Mouse (Mus musculus) CH12.LX (cell line): ENCODE data around the gene Dclk3. TPM values are rescaled to one million over a fixed set of nuclear protein-coding genes. Genes with fewer than 3 reads are reported as not detected.

Experiments used
- DNase-seq: peaks from one replicate; pipeline ENCODE4 v3.0.0-alpha.2; 2013; ENCODE audit errors: extremely low read depth
- H3K27ac ChIP-seq: 2 replicates; pipeline ENCODE4 v1.5.1; 2012; ENCODE audit warnings: low read depth, mild to moderate bottlenecking, control low read depth, moderate library complexity; ENCODE audit not compliant: insufficient read depth
- H3K27me3 ChIP-seq: replicated peaks from 2 replicates; pipeline ENCODE3; 2012; ENCODE audit warnings: inconsistent platforms
- H3K36me3 ChIP-seq, 2 experiments: replicated peaks in 1 of 2; 2 replicates each; pipeline versions ENCODE3 to v1.6.1; 2012; ENCODE audit warnings: inconsistent platforms in 1 of 2, low read length in 1 of 2, mild to moderate bottlenecking in 1 of 2, mixed read lengths in 1 of 2, moderate library complexity in 1 of 2; ENCODE audit not compliant: control insufficient read depth in 1 of 2, insufficient read depth in 1 of 2
- H3K4me1 ChIP-seq, 2 experiments: 2 replicates each; pipeline ENCODE4 v1.6.1; 2012; ENCODE audit warnings: inconsistent platforms in 1 of 2, moderate library complexity in 1 of 2; ENCODE audit not compliant: insufficient read depth in 2 of 2, control insufficient read depth in 1 of 2
- H3K4me2 ChIP-seq: 2 replicates; pipeline ENCODE4 v1.6.1; 2012; ENCODE audit warnings: low read depth, mild to moderate bottlenecking, control low read depth; ENCODE audit not compliant: poor library complexity, insufficient read depth, severe bottlenecking
- H3K4me3 ChIP-seq, 3 experiments: fragments of 150-350 bp in 1 of 3; sonication (generic) in 1 of 3; replicated peaks in 1 of 3; 2 replicates each; pipeline versions ENCODE3 to v1.5.1; 2011 to 2012; ENCODE audit warnings: low read depth in 2 of 3, low read length in 2 of 3, mild to moderate bottlenecking in 2 of 3, moderate library complexity in 2 of 3, control low read depth in 1 of 3, improper control_type of control experiment in 1 of 3, inconsistent platforms in 1 of 3, mixed read lengths in 1 of 3; ENCODE audit not compliant: poor library complexity in 1 of 3
- H3K79me2 ChIP-seq: replicated peaks from 2 replicates; pipeline ENCODE4 v1.6.1; 2012; ENCODE audit warnings: mild to moderate bottlenecking, moderate library complexity; ENCODE audit not compliant: control insufficient read depth, poor library complexity, insufficient read depth, severe bottlenecking; ENCODE audit errors: extremely low read depth
- H3K9ac ChIP-seq: 2 replicates; pipeline ENCODE4 v1.6.1; 2012; ENCODE audit warnings: low read depth, mild to moderate bottlenecking, control low read depth, moderate library complexity; ENCODE audit not compliant: insufficient read depth
- H3K9me3 ChIP-seq: replicated peaks from 2 replicates; pipeline ENCODE3; 2012; ENCODE audit warnings: low read length, inconsistent platforms, mixed read lengths
- BHLHE40 ChIP-seq: IDR thresholded peaks from 2 replicates; pipeline ENCODE4 v1.6.1; 2011; ENCODE audit warnings: mild to moderate bottlenecking, low read depth, low read length, improper control_type of control experiment
- CHD1 ChIP-seq: IDR thresholded peaks from 2 replicates; pipeline ENCODE4 v1.6.1; 2012; ENCODE audit warnings: low read depth, low read length, improper control_type of control experiment, inconsistent platforms
- CTCF ChIP-seq, 2 experiments: IDR thresholded peaks in 1 of 2; conservative IDR thresholded peaks in 1 of 2; 2 replicates each; pipeline ENCODE4 v1.5.1; 2011 to 2012; ENCODE audit warnings: low read depth in 2 of 2, low read length in 2 of 2, improper control_type of control experiment in 1 of 2, inconsistent platforms in 1 of 2, mild to moderate bottlenecking in 1 of 2, moderate library complexity in 1 of 2
- E2F4 ChIP-seq: IDR thresholded peaks from 2 replicates; pipeline ENCODE4 v1.6.1; 2011; ENCODE audit warnings: low read depth, low read length, improper control_type of control experiment; ENCODE audit not compliant: insufficient replicate concordance
- IRF4 ChIP-seq: IDR thresholded peaks from 2 replicates; pipeline ENCODE4 v1.6.1; 2014; ENCODE audit warnings: low read depth, mild to moderate bottlenecking, inconsistent platforms, low read length, improper control_type of control experiment
- JUN ChIP-seq: IDR thresholded peaks from 2 replicates; pipeline ENCODE4 v1.6.1; 2011; ENCODE audit warnings: low read depth, mild to moderate bottlenecking, low read length, improper control_type of control experiment, moderate library complexity; ENCODE audit not compliant: insufficient read depth
- JUND ChIP-seq: conservative IDR thresholded peaks from 2 replicates; pipeline ENCODE4 v1.6.1; 2011; ENCODE audit warnings: low read depth, low read length, improper control_type of control experiment
- MAX ChIP-seq: IDR thresholded peaks from 2 replicates; pipeline ENCODE4 v1.6.1; 2011; ENCODE audit warnings: low read length, improper control_type of control experiment
- MEF2A ChIP-seq: IDR thresholded peaks from 2 replicates; pipeline ENCODE4 v1.6.1; 2014; ENCODE audit warnings: low read depth, mild to moderate bottlenecking, inconsistent platforms, low read length, improper control_type of control experiment, borderline replicate concordance
- MYC ChIP-seq: IDR thresholded peaks from 2 replicates; pipeline ENCODE4 v1.6.1; 2011; ENCODE audit warnings: low read depth, mild to moderate bottlenecking, improper control_type of control experiment, low read length
- NELFE ChIP-seq: IDR thresholded peaks from 2 replicates; pipeline ENCODE4 v1.6.1; 2011; ENCODE audit warnings: low read depth, low read length, improper control_type of control experiment
- NRF1 ChIP-seq: IDR thresholded peaks from 2 replicates; pipeline ENCODE4 v1.6.1; 2014; ENCODE audit warnings: low read depth, mild to moderate bottlenecking, inconsistent platforms, low read length, improper control_type of control experiment, moderate library complexity
- POLR2A ChIP-seq: IDR thresholded peaks from 2 replicates; pipeline ENCODE4 v1.6.1; 2011; ENCODE audit warnings: low read depth, mild to moderate bottlenecking, improper control_type of control experiment, low read length
- POLR2AphosphoS2 ChIP-seq: IDR thresholded peaks from 2 replicates; pipeline ENCODE4 v1.6.1; 2011; ENCODE audit warnings: low read depth, low read length, improper control_type of control experiment
- RAD21 ChIP-seq: IDR thresholded peaks from 2 replicates; pipeline ENCODE4 v1.6.1; 2011; ENCODE audit warnings: low read depth, mild to moderate bottlenecking, low read length, improper control_type of control experiment, moderate library complexity
- SIN3A ChIP-seq: IDR thresholded peaks from 2 replicates; pipeline ENCODE4 v1.6.1; 2012; ENCODE audit warnings: low read length, improper control_type of control experiment, inconsistent platforms
- SMC3 ChIP-seq: IDR thresholded peaks from 2 replicates; pipeline ENCODE4 v1.6.1; 2011; ENCODE audit warnings: low read depth, low read length, improper control_type of control experiment
- TBP ChIP-seq: conservative IDR thresholded peaks from 2 replicates; pipeline ENCODE4 v1.6.1; 2011; ENCODE audit warnings: low read depth, low read length, improper control_type of control experiment
- UBTF ChIP-seq: IDR thresholded peaks from 2 replicates; pipeline ENCODE4 v1.6.1; 2012; ENCODE audit warnings: low read depth, mild to moderate bottlenecking, inconsistent platforms, low read length, improper control_type of control experiment, moderate library complexity
- ZKSCAN1 ChIP-seq: IDR thresholded peaks from 2 replicates; pipeline ENCODE4 v1.6.1; 2012; ENCODE audit warnings: low read depth, inconsistent platforms, low read length, improper control_type of control experiment, borderline replicate concordance
- ZMIZ1 ChIP-seq: IDR thresholded peaks from 2 replicates; pipeline ENCODE4 v1.6.1; 2012; ENCODE audit warnings: low read depth, mild to moderate bottlenecking, inconsistent platforms, low read length, improper control_type of control experiment
- dilution Hi-C: fragments of 300-500 bp; cut with MboI; formaldehyde crosslinking; loops from 2 replicates; pipeline ENCODE4 v1.14.3; 2020; ENCODE audit warnings: low sequenced_read_pairs; ENCODE audit not compliant: extremely low pct_unique_long_range_greater_than_20kb, extremely low pct_ligation_motif_present
- in situ Hi-C: fragments of 300-500 bp; cut with MboI; formaldehyde crosslinking; loops from 3 replicates; pipeline ENCODE4 v1.14.3; 2019; ENCODE audit warnings: low sequenced_read_pairs, low pct_ligation_motif_present, low pct_unique_long_range_greater_than_20kb, mixed read lengths
- polyA plus RNA-seq: library from polyadenylated mRNA; unstranded; fragments of >175 nt; gene quantifications from 2 replicates; pipeline ENCODE4 v1.2.1, GENCODE M21; 2012; ENCODE audit warnings: low read depth; ENCODE audit not compliant: insufficient read length
- total RNA-seq, 2 experiments: library from RNA; depleted of rRNA; stranded (reverse); fragments of 300-350 nt in 1 of 2; fragments of >200 nt in 1 of 2; gene quantifications; 2 replicates each; pipeline ENCODE4 v1.2.3; 2012 to 2014

The Dclk3 gene
- total and polyA plus RNA-seq, 3 experiments: 0.17 to 1.1 (median 0.33) TPM

GRCm38 (mm10) chr9:111427891-111428555, 10.9 kb upstream of the Dclk3 start:
- H3K27me3 ChIP-seq: no peaks in the 10 kb centered on the region
- no peak overlapping the region for H3K4me2 ChIP-seq
- H3K27ac ChIP-seq: no peak overlapping the region
- H3K4me3 ChIP-seq: no peak overlapping the region
- DNase-seq: peak; percentile 25
- H3K4me1 ChIP-seq: no peaks in the 10 kb centered on the region
- in situ Hi-C loops (loop anchor here (10.0 kb wide), 1 partner anchor 47 kb away; no protein-coding TSS in a partner anchor), dilution Hi-C loops (no loop called here)
- no peaks in the 10 kb centered on the region for H3K36me3 ChIP-seq
- H3K9me3 ChIP-seq: no peaks in the 10 kb centered on the region
- TF ChIP-seq JUND (no peak), NELFE (no peak), MEF2A (no peak), ZMIZ1 (no peak), JUN (no peak), CTCF (conservative IDR thresholded peaks at IDR 0.05 in 1 of 2, IDR thresholded peaks at IDR 0.05 in 1 of 2; ENCODE audit: low read depth in 2 of 2, low read length in 2 of 2) (peak; percentile 63 to 73), RAD21 (peak; percentile 62), MYC (peak; percentile 69), SMC3 (peak; percentile 86), POLR2AphosphoS2 (no peak), IRF4 (no peak)
- TF ChIP-seq, all 38 proteins: peak for 4
- Histone ChIP-seq H3K9ac (no peak overlapping the region), H3K79me2 (no peaks in the 10 kb centered on the region)

GRCm38 (mm10) chr9:111428698-111429362, 10.1 kb upstream of the Dclk3 start:
- Histone ChIP-seq H3K27me3 (no peaks in the 10 kb centered on the region), H3K79me2 (no peaks in the 10 kb centered on the region), H3K27ac (no peak overlapping the region), H3K4me1 (no peaks in the 10 kb centered on the region), H3K36me3 (no peaks in the 10 kb centered on the region), H3K9ac (no peak overlapping the region), H3K4me3 (no peak overlapping the region), H3K4me2 (no peak overlapping the region), H3K9me3 (no peaks in the 10 kb centered on the region)
- in situ Hi-C loops: loop anchor here (10.0 kb wide), 1 partner anchor 46 kb away; no protein-coding TSS in a partner anchor
- TF ChIP-seq RAD21 (no peak), POLR2A (no peak), NRF1 (no peak), SIN3A (no peak), UBTF (no peak), E2F4 (no peak), MAX (no peak), CHD1 (no peak), TBP (no peak), ZMIZ1 (no peak), BHLHE40 (no peak), JUN (no peak), ZKSCAN1 (no peak)
- dilution Hi-C loops: no loop called here
- DNase-seq: no peak
